ENCODE assay signal across 8 mouse cellular contexts in the genomic region with DNA sequence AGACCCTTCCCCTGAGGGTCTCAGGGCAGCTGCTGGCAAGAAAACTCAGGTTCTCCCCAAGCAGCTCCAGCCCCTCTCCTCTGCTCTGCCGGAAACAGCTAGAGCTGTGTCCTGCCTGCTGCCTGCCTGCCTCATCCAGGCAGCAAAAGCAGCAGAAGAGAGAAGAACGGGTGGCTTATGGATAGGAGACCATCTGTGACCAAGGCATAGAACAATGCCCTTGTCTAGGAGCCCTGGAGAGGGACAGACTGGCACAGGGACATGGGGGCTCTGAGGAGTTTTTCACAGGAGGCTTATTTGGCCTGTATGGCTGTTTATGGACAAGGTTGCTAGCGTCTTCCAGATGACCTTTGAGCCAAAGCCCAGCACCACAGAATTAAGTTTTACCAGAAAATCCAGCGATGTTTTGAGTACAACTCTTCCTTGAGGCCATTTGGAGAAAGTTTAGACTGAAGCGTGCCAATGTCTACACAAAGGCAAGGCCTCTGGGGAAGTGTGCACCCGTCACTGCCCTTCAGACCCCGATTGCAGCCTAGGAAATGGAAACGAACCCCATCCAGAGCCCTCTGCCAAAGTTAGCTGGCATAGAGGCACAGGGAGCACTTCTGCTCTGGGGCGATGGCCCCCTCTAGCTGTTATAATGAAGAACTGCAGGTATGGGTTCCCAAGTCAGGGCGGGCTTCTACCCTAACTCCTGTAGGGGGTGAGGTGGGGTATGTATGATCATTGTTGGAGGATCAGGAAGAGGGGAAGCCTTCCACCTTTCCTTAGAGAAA. TPM values are rescaled to one million over a fixed set of nuclear protein-coding genes. Genes with fewer than 3 reads are reported as not detected.
DNase-seq lines count a peak whose midpoint lies in the region; ATAC-seq and TF ChIP-seq lines count a peak whose summit lies in the region.

No protein-coding gene starts in this region.

- no peak overlapping the region for H3K27ac ChIP-seq in ES-E14 (ENCODE audit: insufficient read depth, low read depth, low read length, poor library complexity, severe bottlenecking)
- H3K27ac ChIP-seq in kidney, embryonic 15.5 days: peak overlapping the region; percentile 89
- peak overlapping the region; percentile 45 for H3K27ac ChIP-seq in liver, embryonic 12.5 days
- H3K27ac ChIP-seq in neural tube, embryonic 14.5 days (ENCODE audit: low read depth, low read length): peak overlapping the region; percentile 6; the same call in 1 of the 2 replicates

- 44% methylated on average over 10 of the region's 10 CpGs for WGBS in kidney, embryonic 15.5 days
- 37% methylated on average over 10 of the region's 10 CpGs for WGBS in liver, embryonic 12.5 days (ENCODE audit: insufficient replicate concordance)
- 27% methylated on average over 10 of the region's 10 CpGs for WGBS in neural tube, embryonic 14.5 days

- H3K9ac ChIP-seq in ES-E14 (ENCODE audit: insufficient read depth, low read depth, low read length, poor library complexity, severe bottlenecking): no peak overlapping the region; the same call in 1 of the 2 replicates
- no peak overlapping the region; the same call in 1 of the 2 replicates for H3K9ac ChIP-seq in kidney, embryonic 15.5 days
- H3K9ac ChIP-seq in liver, embryonic 12.5 days: no peak overlapping the region
- 0 out of 2 replicates have a peak overlapping the region, but pooled peaks have one; percentile 0 for H3K9ac ChIP-seq in neural tube, embryonic 14.5 days (replicated peaks; ENCODE audit: low read depth, low read length)

- no peak overlapping the region for H3K4me2 ChIP-seq in kidney, embryonic 15.5 days
- no peak overlapping the region for H3K4me2 ChIP-seq in liver, embryonic 12.5 days
- no peak overlapping the region for H3K4me2 ChIP-seq in neural tube, embryonic 14.5 days (ENCODE audit: low read depth, low read length)

- peaks cover 3% of the 10 kb centered on the region; the same call in 1 of the 2 replicates for H3K36me3 ChIP-seq in ES-E14 (ENCODE audit: control insufficient read depth, insufficient read depth, low read length, poor library complexity, severe bottlenecking)
- H3K36me3 ChIP-seq in kidney, embryonic 15.5 days: peaks cover 29% of the 10 kb centered on the region
- peaks cover 18% of the 10 kb centered on the region for H3K36me3 ChIP-seq in liver, embryonic 12.5 days
- H3K36me3 ChIP-seq in neural tube, embryonic 14.5 days (ENCODE audit: control insufficient read depth, insufficient read depth, low read length): peaks cover 9% of the 10 kb centered on the region; the same call in 1 of the 2 replicates

- ATAC-seq in common myeloid progenitor, adult 5-6 weeks (replicated peaks; ENCODE audit: low read depth, poor library complexity, severe bottlenecking): peak; percentile 46
- ATAC-seq in granulocyte monocyte progenitor cell, adult 5-6 weeks (replicated peaks; ENCODE audit: poor library complexity, severe bottlenecking): peak; percentile 65
- no peak for ATAC-seq in kidney, embryonic 15.5 days (replicated peaks; ENCODE audit: low FRiP score)
- no peak for ATAC-seq in liver, embryonic 12.5 days
- 0 out of 2 replicates have a peak, but pooled peaks have one; percentile 41 for ATAC-seq in neural tube, embryonic 14.5 days (ENCODE audit: low read depth)
- no peak for ATAC-seq in activated CD4-positive, CD25-positive, alpha-beta regulatory T cell, adult 4 months

- no peak overlapping the region for H3K4me3 ChIP-seq in ES-E14 (ENCODE audit: insufficient read depth in 1 of 2, low read depth in 1 of 2, low read length in 2 of 2, poor library complexity in 1 of 2, severe bottlenecking in 1 of 2)
- no peak overlapping the region for H3K4me3 ChIP-seq in kidney, embryonic 15.5 days (replicated peaks)
- no peak overlapping the region for H3K4me3 ChIP-seq in liver, embryonic 12.5 days
- H3K4me3 ChIP-seq in neural tube, embryonic 14.5 days (ENCODE audit: low read depth, low read length): no peak overlapping the region

- DNase-seq in CD4-positive helper T cell, adult 2 months (ENCODE audit: low read depth, low spot score): peak; percentile 64
- peak; percentile 56 for DNase-seq in ES-E14 (ENCODE audit: low read depth, low spot score)

- peaks cover 0 to 7% of the 10 kb centered on the region in 2 experiments; a peak in 1 of 4 replicates for H3K4me1 ChIP-seq in ES-E14 (ENCODE audit: control insufficient read depth in 2 of 2, insufficient read depth in 2 of 2, low read length in 2 of 2, poor library complexity in 1 of 2)
- H3K4me1 ChIP-seq in kidney, embryonic 15.5 days: peaks cover 86% of the 10 kb centered on the region
- peaks cover 76% of the 10 kb centered on the region for H3K4me1 ChIP-seq in liver, embryonic 12.5 days
- H3K4me1 ChIP-seq in neural tube, embryonic 14.5 days (ENCODE audit: control insufficient read depth, insufficient read depth, low read length): peaks cover 19% of the 10 kb centered on the region

- in situ Hi-C loops in ES-E14 (cut with MboI; ENCODE audit: low sequenced_read_pairs in 2 of 2, unreplicated experiment in 2 of 2): no loop called here

- H3K9me3 ChIP-seq in ES-E14 (ENCODE audit: control insufficient read depth, insufficient read depth, low read depth, low read length): no peaks in the 10 kb centered on the region
- no peaks in the 10 kb centered on the region for H3K9me3 ChIP-seq in kidney, embryonic 15.5 days (replicated peaks)
- H3K9me3 ChIP-seq in liver, embryonic 12.5 days (replicated peaks): no peaks in the 10 kb centered on the region
- H3K9me3 ChIP-seq in neural tube, embryonic 14.5 days (ENCODE audit: control insufficient read depth, low read length): no peaks in the 10 kb centered on the region

- H3K27me3 ChIP-seq in kidney, embryonic 15.5 days: no peaks in the 10 kb centered on the region
- H3K27me3 ChIP-seq in liver, embryonic 12.5 days (replicated peaks): no peaks in the 10 kb centered on the region
- H3K27me3 ChIP-seq in neural tube, embryonic 14.5 days (ENCODE audit: control insufficient read depth, insufficient read depth, low read length): no peaks in the 10 kb centered on the region

TF ChIP-seq in ES-E14, 5 proteins besides CTCF, POLR2A, EP300 and RAD21:
- TF ChIP-seq MAFK (IDR thresholded peaks at IDR 0.05; ENCODE audit: insufficient read depth, low read depth, low read length) (no peak), ZNF384 (IDR thresholded peaks at IDR 0.05; ENCODE audit: low read depth, low read length) (no peak), CHD2 (IDR thresholded peaks at IDR 0.05; ENCODE audit: low read depth, low read length) (no peak)
TF ChIP-seq in ES-E14: peak in this region for 0.

RNA-seq across cellular contexts. Expression of gene Trim8, which starts 49.3 kb away (rescaled TPM):
- 26.1 and 33.2 TPM in 2 replicates for total RNA-seq in ES-E14 (2012; rRNA removed)
- 17.7 and 30.3 TPM in 2 replicates for total RNA-seq in common myeloid progenitor, adult 5-6 weeks (2017)
- total RNA-seq in granulocyte monocyte progenitor cell, adult 5-6 weeks (2014; fragmentation: Nextera tagmentation): 10.9 and 13.9 TPM in 2 replicates
- 12.2 and 13.6 TPM in 2 replicates for total RNA-seq in granulocyte monocyte progenitor cell, adult 5-6 weeks (2017)
- polyA plus RNA-seq in kidney, embryonic 15.5 days (2015; fragmentation: Nextera tagmentation; extraction: Ambion mirVana): 24.6 and 28.7 TPM in 2 replicates
- polyA plus RNA-seq in liver, embryonic 12.5 days (2016; fragmentation: Nextera tagmentation; extraction: Ambion mirVana): 19.0 and 19.5 TPM in 2 replicates
- polyA plus RNA-seq in neural tube, embryonic 14.5 days (2014; fragmentation: Nextera tagmentation; extraction: Ambion mirVana): 32.2 and 37.5 TPM in 2 replicates
- 10 to 100 TPM; 15.8 to 21.3 TPM for polyA plus RNA-seq in activated CD4-positive, CD25-positive, alpha-beta regulatory T cell, adult 4 months (2017; shearing (Covaris generic))

RNA-seq across cellular contexts. Expression of gene Sufu, which starts 55.5 kb away (rescaled TPM):
- 12.6 and 14.5 TPM in 2 replicates for total RNA-seq in ES-E14 (2012; rRNA removed)
- total RNA-seq in common myeloid progenitor, adult 5-6 weeks (2017): 22.2 and 30.2 TPM in 2 replicates
- 20.9 and 22.8 TPM in 2 replicates for total RNA-seq in granulocyte monocyte progenitor cell, adult 5-6 weeks (2014; fragmentation: Nextera tagmentation)
- total RNA-seq in granulocyte monocyte progenitor cell, adult 5-6 weeks (2017): 7.2 and 9.0 TPM in 2 replicates
- 42.3 and 46.5 TPM in 2 replicates for polyA plus RNA-seq in kidney, embryonic 15.5 days (2015; fragmentation: Nextera tagmentation; extraction: Ambion mirVana)
- 12.4 TPM in 2 replicates for polyA plus RNA-seq in liver, embryonic 12.5 days (2016; fragmentation: Nextera tagmentation; extraction: Ambion mirVana)
- 20.2 and 24.9 TPM in 2 replicates for polyA plus RNA-seq in neural tube, embryonic 14.5 days (2014; fragmentation: Nextera tagmentation; extraction: Ambion mirVana)
- 10 to 100 TPM in 1 of 2 experiments, 1 to 10 TPM in 1; 9.4 to 12.2 TPM for polyA plus RNA-seq in activated CD4-positive, CD25-positive, alpha-beta regulatory T cell, adult 4 months (2017; shearing (Covaris generic))

RNA-seq across cellular contexts. Expression of gene Actr1a, which starts 56.7 kb away (rescaled TPM):
- total RNA-seq in ES-E14 (2012; rRNA removed): 66.7 and 85.7 TPM in 2 replicates
- total RNA-seq in common myeloid progenitor, adult 5-6 weeks (2017): 80.1 TPM in 2 replicates
- total RNA-seq in granulocyte monocyte progenitor cell, adult 5-6 weeks (2014; fragmentation: Nextera tagmentation): 86.7 and 93.2 TPM in 2 replicates
- total RNA-seq in granulocyte monocyte progenitor cell, adult 5-6 weeks (2017): 75.8 and 79.7 TPM in 2 replicates
- polyA plus RNA-seq in kidney, embryonic 15.5 days (2015; fragmentation: Nextera tagmentation; extraction: Ambion mirVana): 122 and 136 TPM in 2 replicates
- 71.5 and 72.9 TPM in 2 replicates for polyA plus RNA-seq in liver, embryonic 12.5 days (2016; fragmentation: Nextera tagmentation; extraction: Ambion mirVana)
- polyA plus RNA-seq in neural tube, embryonic 14.5 days (2014; fragmentation: Nextera tagmentation; extraction: Ambion mirVana): 320 and 344 TPM in 2 replicates
- 10 to 100 TPM; 86.1 to 87.6 TPM for polyA plus RNA-seq in activated CD4-positive, CD25-positive, alpha-beta regulatory T cell, adult 4 months (2017; shearing (Covaris generic))

Comparison
In these comparisons a context has a peak if more than half of its experiments do, and no peak if none do; other contexts are left out.
1. ATAC-seq: peak in common myeloid progenitor, adult 5-6 weeks (single experiment), granulocyte monocyte progenitor cell, adult 5-6 weeks (single experiment) and neural tube, embryonic 14.5 days (single experiment); none in kidney, embryonic 15.5 days (single experiment), liver, embryonic 12.5 days (single experiment) and activated CD4-positive, CD25-positive, alpha-beta regulatory T cell, adult 4 months (single experiment).